Mouse (Mus musculus) ZHBTc4 (cell line): Measurements from ENCODE around the gene Mthfr.

Source experiments
- DNase-seq: peaks from one replicate; pipeline ENCODE4 v3.0.0-alpha.2; 2011; ENCODE audit warnings: low read depth, low spot score

Gene Mthfr

DNA sequence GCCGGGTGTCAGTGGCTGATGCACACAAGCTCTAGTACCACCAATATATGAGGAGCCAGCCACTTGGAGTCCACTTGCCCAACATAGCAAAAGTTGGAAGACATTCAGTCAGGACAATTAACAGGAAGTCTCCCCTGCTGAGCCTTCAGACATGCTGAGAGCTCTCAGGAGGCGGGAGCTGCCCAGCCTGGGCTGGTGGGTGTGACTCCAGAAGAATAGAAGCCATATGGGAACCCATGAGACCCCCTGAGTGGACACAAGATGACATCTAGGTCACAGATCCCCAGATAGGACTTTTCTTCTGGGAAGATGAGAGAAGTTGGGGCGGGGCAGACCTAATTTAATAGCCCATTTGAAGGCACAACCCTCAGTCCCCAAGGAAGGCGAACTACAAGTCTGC is 50.3 kb downstream of the Mthfr start:
- DNase-seq: peak; percentile 78

DNA sequence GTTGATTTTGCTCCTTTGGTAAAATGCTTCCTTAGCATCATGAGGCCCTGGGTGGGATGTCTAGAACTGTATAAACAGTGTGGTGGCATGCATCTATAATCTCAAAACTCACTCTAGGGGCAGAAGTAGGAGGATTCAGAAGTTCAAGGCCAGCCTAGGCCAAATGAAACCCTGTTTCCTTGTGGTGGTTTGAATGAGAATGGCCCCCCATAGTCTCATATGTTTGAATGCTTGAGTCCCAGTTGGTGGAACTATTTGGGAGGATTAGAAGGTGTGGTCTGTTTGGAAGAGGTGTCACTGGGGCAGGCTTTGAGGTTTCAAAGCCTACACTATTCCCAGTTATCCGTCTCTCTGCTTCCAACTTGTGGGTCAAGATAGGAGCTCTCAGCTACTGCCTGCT is 52.3 kb downstream of the Mthfr start:
- no peak for DNase-seq

DNA sequence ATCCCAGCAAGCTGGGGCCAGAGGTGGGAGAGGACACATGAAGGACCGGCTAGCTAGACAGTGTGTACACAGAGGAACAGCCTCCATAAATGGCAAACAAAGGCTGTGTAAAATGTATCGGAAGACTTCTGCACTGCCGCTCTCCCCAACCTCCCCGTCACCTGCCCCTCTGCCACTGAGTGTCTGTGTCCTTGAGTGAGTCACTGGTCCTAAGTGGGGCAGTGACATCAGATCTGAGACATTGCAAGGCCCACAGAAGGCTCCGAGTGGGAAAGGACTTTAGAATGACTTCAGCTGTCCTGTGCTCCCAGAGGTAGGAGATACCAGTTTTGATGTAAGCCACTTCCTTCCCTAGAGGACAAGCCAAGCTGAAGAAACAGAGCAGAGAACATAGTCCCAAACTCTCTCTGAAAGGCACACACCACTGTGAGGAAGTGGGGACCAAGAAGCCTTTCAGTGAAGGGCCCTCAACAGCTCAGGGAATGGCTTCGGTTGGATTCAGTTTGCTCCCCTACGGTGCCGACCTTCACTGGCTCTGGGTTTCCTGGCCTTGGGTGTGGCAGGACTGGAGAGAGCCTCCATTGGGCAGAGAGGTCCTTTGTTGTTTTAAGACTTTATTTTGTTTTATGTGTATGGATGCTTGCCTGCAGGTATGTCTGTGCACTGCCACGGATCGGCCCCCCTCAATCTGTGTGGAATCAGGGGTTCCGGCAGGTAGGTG is 53.8 kb downstream of the Mthfr start:
- DNase-seq: no peak

DNA sequence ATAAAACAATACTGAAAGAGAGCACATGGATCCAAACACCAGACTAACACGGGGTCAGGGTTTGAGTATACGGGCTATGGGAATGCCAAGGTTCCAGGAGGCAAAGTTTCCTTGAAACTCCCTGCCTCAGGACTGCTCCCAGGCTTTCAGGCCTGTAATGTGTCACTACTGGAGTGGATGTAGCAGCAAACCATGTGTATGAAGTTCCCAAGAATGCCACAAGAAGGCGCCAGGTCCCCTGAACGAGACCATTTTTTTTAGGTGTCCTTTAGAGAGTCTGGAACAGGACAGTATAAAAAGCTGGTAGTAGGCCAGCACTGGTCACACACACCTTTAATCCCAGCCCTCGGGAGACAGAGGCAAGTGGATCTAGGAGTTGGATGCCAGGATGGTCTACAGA is 55.3 kb downstream of the Mthfr start:
- peak; percentile 81 for DNase-seq

DNA sequence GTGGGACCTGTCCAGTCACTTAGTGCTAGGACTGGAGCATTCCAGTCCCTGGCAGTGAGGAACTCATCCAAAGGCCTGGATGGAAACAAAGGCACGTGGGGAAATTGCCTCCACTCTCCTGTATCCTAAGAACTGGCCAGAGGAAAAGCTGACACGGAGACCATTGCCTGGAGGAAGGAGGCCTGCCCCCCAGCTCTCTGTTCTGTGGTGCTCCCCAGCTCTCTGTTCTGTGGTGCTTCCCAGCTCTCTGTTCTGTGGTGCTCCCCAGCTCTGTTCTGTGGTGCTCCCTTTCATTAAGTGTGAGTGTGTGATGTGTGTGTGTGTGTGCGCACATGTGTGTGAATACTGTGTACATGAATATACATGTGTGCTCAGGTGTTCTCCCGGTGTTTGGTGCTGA is 56.2 kb downstream of the Mthfr start:
- peak; percentile 75 for DNase-seq

DNA sequence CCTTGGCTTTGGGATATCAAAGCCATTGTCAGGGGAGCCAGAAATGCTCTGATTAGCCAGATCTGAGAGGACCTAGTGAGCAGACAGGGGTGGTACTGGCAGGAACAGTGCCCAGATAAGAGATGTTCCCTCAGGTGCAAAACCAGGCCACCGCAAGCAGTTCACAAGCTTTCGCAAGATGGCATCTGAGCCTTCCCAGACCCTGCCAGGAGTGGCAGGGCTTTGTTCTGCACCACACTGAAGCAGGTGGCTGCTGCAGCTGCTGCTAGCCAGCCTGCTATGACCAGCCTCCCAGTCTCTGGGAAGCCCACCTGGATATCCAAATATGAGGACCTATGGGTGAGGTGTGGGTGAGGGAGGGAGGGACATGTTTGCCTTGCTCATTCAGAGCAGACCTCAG is 59.1 kb downstream of the Mthfr start:
- no peak for DNase-seq

DNA sequence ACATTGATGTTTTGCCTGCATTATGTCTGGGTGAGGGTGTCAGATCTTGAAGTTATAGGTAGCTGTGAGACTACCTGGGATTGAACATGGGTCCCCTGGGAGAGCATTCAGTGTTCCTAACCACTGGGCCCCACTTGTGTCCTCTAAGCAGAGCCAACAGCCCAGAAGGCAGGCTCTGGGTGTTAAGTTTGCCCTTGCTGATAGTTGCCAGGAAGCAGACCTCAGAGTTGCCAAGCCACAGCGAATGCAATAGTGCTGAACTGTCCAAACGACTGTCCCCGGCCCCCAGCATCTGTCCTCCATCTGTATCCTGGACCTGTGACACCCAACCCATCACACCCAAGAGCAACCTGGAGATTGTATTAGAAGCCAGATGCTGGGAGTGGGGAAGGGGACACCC is 59.8 kb downstream of the Mthfr start:
- no peak for DNase-seq

DNA sequence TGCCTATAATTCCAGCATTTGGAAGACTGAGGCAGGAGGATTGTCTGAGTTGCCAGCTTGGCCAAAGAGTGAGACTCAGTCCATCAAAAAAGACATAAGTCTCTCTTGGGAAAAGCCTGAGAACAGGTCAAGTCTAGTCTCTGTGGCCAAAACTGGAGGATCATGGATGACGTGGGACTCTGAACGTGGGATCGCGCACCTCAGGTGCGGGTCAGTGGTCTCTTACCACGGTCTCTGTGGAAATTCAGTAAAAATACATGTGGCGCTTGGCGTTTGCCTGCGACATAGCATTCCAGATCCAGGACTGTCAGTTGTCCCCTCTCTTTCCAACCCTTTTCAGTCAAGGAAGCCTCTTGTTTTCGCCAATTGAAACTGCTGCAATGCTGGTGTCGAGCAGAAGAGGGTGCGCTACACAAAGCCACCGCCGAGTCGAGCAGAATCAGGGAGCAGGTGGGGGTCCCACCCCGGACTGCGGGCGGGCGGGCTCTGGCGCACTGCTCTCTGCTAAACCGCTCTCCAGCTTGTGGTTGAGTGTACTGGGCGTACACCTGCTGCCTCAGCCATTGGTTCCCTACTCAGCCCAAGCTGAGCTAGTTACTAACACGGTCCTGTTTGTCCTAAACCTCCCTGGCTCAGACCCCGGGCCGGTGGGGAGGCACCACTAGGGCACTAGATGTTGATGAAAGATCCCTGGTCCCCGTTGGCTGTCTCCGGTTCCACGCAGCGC is 63.1 kb downstream of the Mthfr start:
- peak; percentile 88 for DNase-seq

DNA sequence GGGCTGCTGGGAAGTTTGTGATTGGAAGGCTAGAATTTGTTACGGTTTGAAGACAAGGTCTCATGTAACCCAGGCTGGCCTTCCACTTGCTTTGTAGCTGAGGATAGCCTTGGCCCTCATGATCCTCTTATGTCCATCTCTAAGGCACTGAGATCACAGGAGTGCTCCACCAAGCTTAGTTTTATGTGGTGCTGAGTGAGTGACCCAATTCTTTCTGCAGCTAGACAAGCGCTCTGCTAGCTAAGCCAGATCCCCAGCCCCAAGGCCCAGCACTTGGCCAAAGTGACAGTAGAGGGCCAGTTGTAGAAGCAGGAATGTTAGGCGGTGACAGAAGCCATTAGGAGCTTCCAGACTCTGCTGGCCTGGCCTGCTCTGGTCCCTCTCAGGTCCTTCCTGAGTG is 65.3 kb downstream of the Mthfr start:
- no peak for DNase-seq

DNA sequence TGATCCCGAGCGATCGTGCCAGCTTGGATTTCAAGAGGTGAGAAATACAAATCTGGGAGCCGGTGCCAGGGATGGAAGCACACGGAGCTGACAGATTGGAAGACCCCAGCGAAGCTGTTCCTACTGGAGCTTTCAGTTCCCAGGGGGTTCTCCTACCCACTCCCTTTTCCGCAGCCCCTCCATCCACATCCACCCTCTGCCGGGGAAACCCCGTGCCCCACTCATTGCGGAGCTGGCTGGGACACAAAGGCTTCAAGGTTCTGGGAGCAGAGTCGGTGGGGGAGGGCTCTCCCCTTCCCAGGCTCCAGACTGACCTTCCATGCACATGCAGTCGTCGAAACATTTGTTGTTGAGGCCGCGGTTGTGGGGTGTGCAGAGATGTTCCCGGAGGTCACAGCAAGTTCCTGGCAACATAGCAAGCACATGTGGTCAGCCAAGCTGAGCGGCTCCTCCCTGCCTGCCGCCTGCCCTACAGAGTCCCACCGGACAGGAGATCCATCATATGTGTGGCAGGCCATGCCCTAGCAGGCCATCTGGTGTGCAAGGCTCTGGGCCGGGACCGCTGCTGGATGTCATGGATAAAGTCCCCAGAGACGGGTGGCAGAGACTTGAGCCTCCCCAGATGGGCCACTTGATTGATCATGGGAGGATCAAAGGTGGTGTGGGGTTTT is 68.9 kb downstream of the Mthfr start:
- DNase-seq: no peak

DNA sequence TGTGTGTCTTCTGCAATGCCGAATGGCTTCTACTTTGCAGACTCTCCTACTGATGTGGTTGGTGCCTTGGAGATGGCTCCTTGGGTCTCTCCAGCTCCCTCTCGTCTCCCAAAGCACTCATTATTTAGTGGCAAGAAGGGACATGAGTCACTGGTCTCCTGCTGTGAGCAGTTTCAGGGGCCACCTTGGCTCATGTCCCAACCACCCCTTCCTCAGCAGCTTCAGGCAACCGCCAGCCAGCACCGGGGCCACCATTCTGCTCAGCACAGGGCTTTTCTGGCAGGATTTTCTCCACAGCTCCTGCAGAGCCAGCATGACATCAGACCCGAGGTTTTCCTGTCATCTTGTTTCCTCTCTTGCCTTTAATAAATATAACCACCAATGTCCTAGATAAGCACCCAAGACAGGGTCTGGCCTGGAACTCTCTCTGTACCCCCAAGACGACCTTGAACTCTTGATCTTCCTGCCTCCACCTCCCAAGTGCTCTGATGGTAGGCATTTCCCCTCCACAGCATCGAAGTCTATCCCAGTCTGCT is 69.8 kb downstream of the Mthfr start:
- DNase-seq: no peak
